Mouse (Mus musculus) limb, embryonic 14.5 days (tissue): ENCODE measurements around the gene Cracr2b. TPM values are rescaled to one million over a fixed set of nuclear protein-coding genes. Genes with fewer than 3 reads are reported as not detected.

Experiments
- ATAC-seq: fragments of 200-750 bp; cut with Nextera tagmentation; 2 replicates; pipeline ENCODE4 v1.8.0; 2017; ENCODE audit warnings: low read depth, moderate number of reproducible peaks, moderate TSS enrichment; ENCODE audit not compliant: low FRiP score
- DNase-seq: peaks from one replicate; pipeline ENCODE4 v3.0.0-alpha.2; 2015; ENCODE audit warnings: low spot score
- H3K27ac ChIP-seq: fragments of 300-500 bp; sonication (generic); replicated peaks from 2 replicates; pipeline ENCODE4 v1.5.1; 2014; ENCODE audit warnings: low read depth, mild to moderate bottlenecking, low read length, moderate library complexity, mixed read lengths
- H3K27me3 ChIP-seq: fragments of 300-500 bp; sonication (generic); 2 replicates; pipeline ENCODE4 v1.6.1; 2014; ENCODE audit warnings: low read length, mixed read lengths; ENCODE audit not compliant: control insufficient read depth, insufficient read depth
- H3K36me3 ChIP-seq: fragments of 300-500 bp; sonication (generic); 2 replicates; pipeline ENCODE4 v1.6.1; 2014; ENCODE audit warnings: mild to moderate bottlenecking, low read length, moderate library complexity, mixed read lengths; ENCODE audit not compliant: control insufficient read depth, insufficient read depth
- H3K4me1 ChIP-seq: fragments of 300-500 bp; sonication (generic); 2 replicates; pipeline ENCODE4 v1.6.1; 2014; ENCODE audit warnings: antibody characterized with exemption, low read length, mixed read lengths; ENCODE audit not compliant: control insufficient read depth, insufficient read depth
- H3K4me2 ChIP-seq: fragments of 300-500 bp; sonication (generic); replicated peaks from 2 replicates; pipeline ENCODE4 v1.6.1; 2014; ENCODE audit warnings: low read depth, mild to moderate bottlenecking, low read length, moderate library complexity; ENCODE audit not compliant: severe bottlenecking
- H3K4me3 ChIP-seq: fragments of 300-500 bp; sonication (generic); replicated peaks from 2 replicates; pipeline ENCODE4 v1.5.1; 2014; ENCODE audit warnings: low read length
- H3K9ac ChIP-seq: fragments of 300-500 bp; sonication (generic); 2 replicates; pipeline ENCODE4 v1.6.1; 2014; ENCODE audit warnings: mild to moderate bottlenecking, low read depth, low read length, moderate library complexity; ENCODE audit not compliant: severe bottlenecking
- H3K9me3 ChIP-seq: fragments of 300-500 bp; sonication (generic); 2 replicates; pipeline ENCODE4 v1.6.1; 2016; ENCODE audit warnings: low read length; ENCODE audit not compliant: control insufficient read depth
- POLR2A ChIP-seq: fragments of 200-500 bp; IDR thresholded peaks from 2 replicates; pipeline ENCODE4 v1.8.0; 2012; ENCODE audit warnings: inconsistent platforms, mild to moderate bottlenecking, moderate library complexity, borderline replicate concordance; ENCODE audit not compliant: insufficient read depth, insufficient read length; ENCODE audit errors: extremely low read depth
- WGBS: fragments of 180-500 bp; shearing (Covaris S2); extraction: QIAGEN DNeasy Blood & Tissue Kit; methylation state at CpG from one replicate; pipeline ENCODE4 v1.1.7; 2014; 5-methylcytosine and 5-hydroxymethylcytosine counted together
- polyA plus RNA-seq, 2 experiments: library from polyadenylated mRNA; depleted of rRNA in 1 of 2; stranded (reverse) in 1 of 2; unstranded in 1 of 2; fragments of >200 nt; fragmentation: Nextera tagmentation in 1 of 2; extraction: Ambion mirVana in 1 of 2; gene quantifications; 2 replicates each; pipeline versions ENCODE4 v1.2.1 to v1.2.3; 2012 to 2014

The Cracr2b gene
- polyA plus RNA-seq, 2 experiments: 8.3 to 12.1 TPM

- Histone ChIP-seq H3K4me1 (no peaks in the 10 kb centered on the region), H3K9ac (no peak overlapping the region), H3K4me3 (no peak overlapping the region), H3K4me2 (no peak overlapping the region), H3K27ac (no peak overlapping the region), H3K27me3 (no peaks in the 10 kb centered on the region), H3K9me3 (no peaks in the 10 kb centered on the region), H3K36me3 (peaks cover 33% of the 10 kb centered on the region)
- TF ChIP-seq POLR2A: no peak
- no peak for DNase-seq
- 79% methylated on average over 4 of the region's 4 CpGs for WGBS
- ATAC-seq: no peak
Measured at GRCm38 (mm10) chr7:141495940-141496339, 35.0 kb downstream of the Cracr2b start.

GRCm38 (mm10) chr7:141497600-141497999 lies 36.7 kb downstream of the Cracr2b start:
- no peak overlapping the region for H3K27ac ChIP-seq
- no peak for DNase-seq
- H3K27me3 ChIP-seq: no peaks in the 10 kb centered on the region
- no peak for TF ChIP-seq POLR2A
- H3K4me2 ChIP-seq: no peak overlapping the region
- H3K9ac ChIP-seq: no peak overlapping the region
- ATAC-seq: no peak
- 89% methylated on average over 3 of the region's 3 CpGs for WGBS
- no peak overlapping the region for H3K4me3 ChIP-seq
- H3K4me1 ChIP-seq: no peaks in the 10 kb centered on the region
- peaks cover 20% of the 10 kb centered on the region for H3K36me3 ChIP-seq
- H3K9me3 ChIP-seq: no peaks in the 10 kb centered on the region

GRCm38 (mm10) chr7:141501820-141502555 lies 41.1 kb downstream of the Cracr2b start:
- peaks cover 9% of the 10 kb centered on the region for H3K36me3 ChIP-seq
- ATAC-seq (no peak), DNase-seq (no peak)
- no peak overlapping the region for H3K4me3 ChIP-seq
- no peak for TF ChIP-seq POLR2A
- no peaks in the 10 kb centered on the region for H3K9me3 ChIP-seq
- H3K4me2 ChIP-seq: no peak overlapping the region
- no peak overlapping the region for H3K9ac ChIP-seq
- no peaks in the 10 kb centered on the region for H3K4me1 ChIP-seq
- no peaks in the 10 kb centered on the region for H3K27me3 ChIP-seq
- H3K27ac ChIP-seq: no peak overlapping the region
- 89% methylated on average over 7 of the region's 7 CpGs for WGBS

- Histone ChIP-seq H3K4me1 (no peaks in the 10 kb centered on the region), H3K4me3 (no peak overlapping the region), H3K4me2 (no peak overlapping the region), H3K36me3 (peaks cover 9% of the 10 kb centered on the region), H3K27ac (no peak overlapping the region), H3K27me3 (no peaks in the 10 kb centered on the region), H3K9me3 (no peaks in the 10 kb centered on the region), H3K9ac (no peak overlapping the region)
- DNase-seq (no peak), ATAC-seq (no peak)
- no peak for TF ChIP-seq POLR2A
- 92% methylated on average over 5 of the region's 5 CpGs for WGBS
Measured at GRCm38 (mm10) chr7:141502556-141502905, 41.6 kb downstream of the Cracr2b start.

- Histone ChIP-seq H3K4me3 (no peak overlapping the region), H3K4me2 (no peak overlapping the region), H3K27me3 (no peaks in the 10 kb centered on the region), H3K4me1 (no peaks in the 10 kb centered on the region), H3K36me3 (peaks cover 8% of the 10 kb centered on the region), H3K9me3 (no peaks in the 10 kb centered on the region), H3K9ac (no peak overlapping the region), H3K27ac (no peak overlapping the region)
- no peak for TF ChIP-seq POLR2A
- no peak for ATAC-seq
- 85% methylated on average over 2 of the region's 2 CpGs for WGBS
- DNase-seq: no peak
Measured at GRCm38 (mm10) chr7:141506278-141506677, 45.4 kb downstream of the Cracr2b start.
